ENCODE assay signal across 21 mouse cellular contexts in genomic region chr10:81151261-81151660, GRCm38 (mm10). TPM values are rescaled to one million over a fixed set of nuclear protein-coding genes. Genes with fewer than 3 reads are reported as not detected.
"Had no signal": no experiment of that assay in that cellular context is flagged by ENCODE, and none has a peak within 500 bp of the region (broad histone marks: within the 10 kb centered on the region; RNA-seq: fewer than 3 reads in every experiment).

No protein-coding gene starts in this region.

- H3K4me1 ChIP-seq: midbrain, embryonic 13.5 days; neural tube, embryonic 12.5 days had no signal

- H3K4me2 ChIP-seq: lung, embryonic 14.5 days; midbrain, embryonic 13.5 days; neural tube, embryonic 12.5 days; stomach, embryonic 15.5 days had no signal

- DNase-seq: lung, adult 18-20 months; lung, embryonic 14.5 days; lung, postnatal 10 days; right cerebral cortex, postnatal 14 days; thymus, adult 2 months; thymus, postnatal 25 days; thymus, postnatal 4 days had no signal

- ATAC-seq: midbrain, embryonic 13.5 days; midbrain, embryonic 16.5 days had no signal

- H3K4me3 ChIP-seq: midbrain, embryonic 10.5 days; midbrain, embryonic 13.5 days; neural tube, embryonic 12.5 days; stomach, embryonic 15.5 days had no signal

- H3K27ac ChIP-seq: liver, embryonic 14.5 days; midbrain, embryonic 10.5 days; midbrain, embryonic 13.5 days; neural tube, embryonic 12.5 days; stomach, embryonic 15.5 days; stomach, postnatal 0 days had no signal

- H3K27me3 ChIP-seq: midbrain, embryonic 13.5 days; neural tube, embryonic 12.5 days; stomach, embryonic 15.5 days had no signal

- H3K9ac ChIP-seq: liver, embryonic 14.5 days; lung, embryonic 14.5 days; midbrain, embryonic 13.5 days; neural tube, embryonic 12.5 days; stomach, embryonic 15.5 days had no signal

- H3K9me3 ChIP-seq: midbrain, embryonic 10.5 days; midbrain, embryonic 13.5 days; neural tube, embryonic 12.5 days; stomach, embryonic 15.5 days had no signal

RNA-seq across cellular contexts. Expression of gene 4930442H23Rik, which starts 32.4 kb away (rescaled TPM):
- total RNA-seq: megakaryocyte-erythroid progenitor cell, adult 5-6 weeks; neutrophil, adult 5-6 weeks had no signal
- polyA plus RNA-seq: liver, embryonic 14.5 days; liver, embryonic 16.5 days; lung, embryonic 14.5 days; lung, embryonic 16.5 days; midbrain, embryonic 16.5 days; neural tube, embryonic 12.5 days; neural tube, embryonic 14.5 days; spleen, adult 2 months; stomach, embryonic 15.5 days; thymus, adult 2 months; urinary bladder, adult 2 months had no signal
